Mouse (Mus musculus) induced T-regulatory cell, adult 2 months (primary cell): Measurements from ENCODE around the gene Olfr433.
A peak's percentile ranks its signal among the peaks of the same experiment; 100 is the strongest.
"Not testable (repeated sequence)": the region's sequence is repeated elsewhere in the genome, so short reads cannot be mapped to it uniquely, and the experiment has no call there.

Source experiments
- DNase-seq: peaks from one replicate; pipeline ENCODE4 v3.0.0-alpha.2; 2012; ENCODE audit warnings: low read depth

Gene Olfr433

DNA sequence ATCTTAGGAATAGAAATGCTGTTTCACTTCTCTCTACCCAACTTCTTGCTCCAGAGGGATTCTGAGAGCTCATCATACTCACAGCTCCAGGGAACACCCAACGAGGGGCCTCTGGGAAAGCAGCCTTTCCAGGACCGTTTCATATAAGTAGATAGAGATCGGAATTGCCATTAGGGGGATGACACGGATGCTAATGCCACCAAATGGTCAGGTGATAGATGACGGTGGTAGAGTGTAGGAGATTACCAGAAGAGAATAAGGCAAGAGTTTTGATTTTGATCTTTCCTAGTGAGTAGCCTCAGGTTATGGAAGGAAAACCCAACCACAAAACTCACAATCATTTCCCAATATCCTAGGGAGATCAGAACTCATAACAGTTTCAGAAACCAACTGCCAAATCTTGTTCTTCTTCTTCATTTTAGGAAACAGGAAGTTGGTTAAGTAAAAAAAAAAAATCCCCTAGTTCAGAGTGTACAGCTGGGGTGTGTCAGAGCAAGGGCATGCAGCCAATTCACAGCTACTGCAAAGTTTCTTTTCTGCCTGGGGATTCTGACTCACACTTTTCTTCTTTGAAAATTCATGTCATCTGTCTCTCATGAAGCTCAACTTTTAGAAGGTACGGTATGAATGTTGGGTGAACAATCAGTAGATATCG, at the start of gene Olfr433:
TSS of gene Olfr433 (plus strand) at position 183 of the 655 bp plus-strand sequence.
- peak; percentile 56 for DNase-seq

DNA sequence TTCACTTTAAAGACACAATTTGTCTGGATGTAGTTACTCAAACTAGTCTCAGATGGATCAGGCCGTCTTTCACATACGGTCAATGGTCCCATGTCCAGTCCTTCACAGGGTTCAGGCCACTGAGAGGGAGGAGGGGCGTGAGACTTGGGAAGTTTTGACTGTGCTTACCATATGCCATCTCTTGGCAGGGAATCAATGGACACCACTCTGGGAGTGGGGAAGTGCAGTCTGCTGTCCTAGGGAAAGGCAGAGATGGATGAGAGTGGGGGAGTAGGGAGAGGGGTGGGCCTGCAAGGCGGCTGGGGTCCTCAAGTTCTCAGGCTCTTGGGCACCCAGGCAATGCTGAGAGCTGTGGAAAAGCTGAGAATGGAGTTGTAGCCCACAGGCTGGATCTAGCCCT, 45.5 kb upstream of the Olfr433 start:
- DNase-seq = no peak

DNA sequence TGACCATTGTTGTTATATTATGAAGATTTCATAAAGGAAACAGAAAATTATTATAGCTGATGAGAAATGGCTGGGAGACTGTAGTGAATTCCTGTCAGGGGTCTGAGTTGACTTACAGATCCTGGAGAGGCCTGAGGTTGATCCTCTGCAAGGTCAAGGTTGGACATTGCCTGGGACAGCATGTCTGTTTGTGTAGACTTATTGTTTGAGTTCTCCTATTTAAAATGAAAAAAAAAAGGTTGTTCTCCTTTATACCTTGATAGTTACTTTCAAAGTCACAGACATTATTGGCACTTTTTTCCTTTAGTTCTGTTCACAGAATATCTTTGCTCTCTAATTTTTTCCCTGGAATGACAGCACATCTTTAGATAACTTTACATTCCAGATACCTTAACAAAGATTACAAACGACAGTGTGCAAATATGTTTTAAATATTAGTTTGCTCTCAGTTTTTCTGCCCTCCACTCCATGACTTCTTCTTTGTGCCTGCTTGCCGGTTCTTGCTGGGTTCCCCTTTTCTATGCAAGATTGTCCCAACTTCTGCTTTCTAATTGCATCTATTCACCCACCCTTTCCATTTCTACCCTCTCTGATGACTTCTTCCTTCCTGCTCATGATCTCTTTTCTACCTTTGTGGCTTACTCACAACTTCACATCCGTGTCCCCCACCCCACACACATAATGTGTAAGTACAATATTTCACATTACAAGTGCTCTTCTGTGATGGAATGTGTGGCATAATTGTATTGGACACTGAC, 36.0 kb upstream of the Olfr433 start:
- DNase-seq = not testable (repeated sequence)

DNA sequence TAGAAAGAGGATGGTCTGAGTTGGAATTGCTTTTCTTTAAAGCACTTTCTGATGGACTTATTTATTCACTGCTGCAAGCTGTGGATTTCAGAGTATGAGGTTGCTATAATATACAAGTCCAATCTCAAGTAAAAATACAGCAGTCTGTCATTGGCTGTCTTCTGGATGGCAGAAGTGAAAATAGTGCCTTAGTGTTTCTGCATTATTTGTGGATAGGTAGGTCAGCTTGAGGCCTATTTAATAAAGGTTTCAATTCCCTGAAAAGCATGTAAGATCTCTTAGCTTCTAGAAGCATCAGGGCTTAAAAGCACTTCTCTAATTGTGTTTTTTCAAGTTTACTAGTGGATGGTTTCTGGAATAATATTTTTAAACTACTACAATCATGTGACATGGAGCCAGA, 33.5 kb upstream of the Olfr433 start:
- not testable (repeated sequence) for DNase-seq

DNA sequence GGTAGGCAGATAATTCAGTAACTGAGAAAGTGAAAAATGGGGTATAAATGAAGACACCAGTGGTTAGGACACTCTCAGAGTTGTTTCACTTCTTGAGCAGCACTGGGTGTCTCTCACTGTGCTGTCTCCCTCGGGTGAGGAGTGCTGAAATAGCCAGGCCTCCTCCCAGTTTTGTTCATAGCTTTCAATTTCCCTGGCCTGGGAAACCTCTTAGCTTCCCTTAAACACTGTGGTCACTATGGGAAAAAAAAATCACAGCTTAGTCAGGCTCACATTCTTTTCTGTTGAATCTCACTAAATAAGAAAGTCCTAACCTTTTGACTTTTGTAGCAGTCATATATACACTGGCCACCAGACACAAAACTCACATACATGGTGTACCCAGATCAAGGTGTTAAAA, 8.8 kb upstream of the Olfr433 start, which contains the start of gene Ifi205:
TSS of gene Ifi205 (minus strand) at position 113 of the 400 bp plus-strand sequence.
- no peak for DNase-seq

DNA sequence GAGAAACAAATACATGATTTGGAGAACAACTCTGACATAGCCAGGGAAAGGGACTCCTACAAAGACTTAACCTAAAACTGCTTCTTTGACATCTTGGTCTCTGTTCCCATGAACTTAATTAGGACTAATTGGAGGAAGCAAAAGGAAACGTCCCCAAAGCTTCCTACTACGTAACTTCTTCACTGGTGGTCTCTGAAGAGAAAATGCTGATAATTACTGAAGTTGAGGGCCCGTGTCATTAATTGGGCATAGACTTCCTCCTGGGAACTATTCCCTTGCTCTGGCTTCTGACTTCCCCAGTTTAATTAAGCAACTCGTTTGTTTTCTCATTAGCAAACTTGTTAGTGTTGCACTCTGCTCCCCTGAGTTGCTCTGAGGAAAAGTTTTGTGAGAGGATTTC, 4.7 kb upstream of the Olfr433 start:
- no peak for DNase-seq

DNA sequence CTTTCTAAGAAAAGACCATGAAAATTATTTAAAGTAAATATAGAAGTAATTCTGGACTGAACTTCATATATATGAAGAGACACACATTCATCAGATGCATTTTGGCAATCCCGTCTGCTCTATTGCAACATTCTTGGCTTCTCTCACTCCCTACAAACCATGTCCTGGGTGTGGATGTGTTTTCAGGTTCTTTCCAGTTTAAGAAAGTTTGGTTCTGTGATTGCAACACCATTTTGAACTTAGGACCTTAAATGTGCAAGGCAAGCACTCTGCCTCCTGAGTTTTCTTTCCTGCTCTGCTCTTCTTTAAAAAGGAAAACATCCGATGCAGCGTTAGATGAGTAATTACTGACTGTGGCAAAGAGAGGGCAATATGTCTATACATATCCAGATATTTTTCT, 2.0 kb upstream of the Olfr433 start:
- DNase-seq = no peak

DNA sequence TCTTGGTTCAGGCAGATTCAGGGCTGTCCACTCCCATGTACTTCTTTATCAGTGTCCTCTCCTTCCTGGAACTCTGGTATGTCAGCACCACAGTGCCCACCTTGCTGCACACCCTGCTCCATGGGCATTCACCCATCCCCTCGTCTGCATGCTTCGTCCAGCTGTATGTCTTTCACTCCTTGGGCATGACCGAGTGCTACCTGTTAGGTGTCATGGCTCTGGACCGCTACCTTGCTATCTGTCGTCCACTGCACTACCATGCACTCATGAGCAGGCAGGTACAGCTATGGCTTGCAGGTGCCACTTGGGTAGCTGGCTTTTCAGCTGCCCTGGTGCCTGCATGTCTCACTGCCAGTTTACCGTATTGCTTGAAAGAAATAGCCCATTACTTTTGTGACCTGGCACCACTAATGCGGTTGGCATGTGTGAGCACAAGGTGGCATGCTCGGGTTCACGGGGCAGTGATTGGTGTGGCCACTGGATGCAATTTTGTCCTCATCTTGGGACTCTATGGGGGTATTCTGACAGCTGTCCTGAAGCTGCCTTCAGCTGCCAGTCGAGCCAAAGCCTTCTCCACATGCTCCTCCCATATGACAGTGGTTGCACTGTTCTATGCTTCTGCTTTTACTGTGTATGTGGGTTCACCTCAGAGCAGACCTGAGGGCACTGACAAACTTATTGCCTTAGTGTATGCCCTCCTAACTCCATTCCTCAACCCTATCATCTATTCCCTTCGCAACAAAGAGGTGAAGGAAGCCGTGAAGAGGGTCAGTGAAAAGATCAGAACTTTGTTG, 1.8 kb downstream of the Olfr433 start:
- not testable (repeated sequence) for DNase-seq

DNA sequence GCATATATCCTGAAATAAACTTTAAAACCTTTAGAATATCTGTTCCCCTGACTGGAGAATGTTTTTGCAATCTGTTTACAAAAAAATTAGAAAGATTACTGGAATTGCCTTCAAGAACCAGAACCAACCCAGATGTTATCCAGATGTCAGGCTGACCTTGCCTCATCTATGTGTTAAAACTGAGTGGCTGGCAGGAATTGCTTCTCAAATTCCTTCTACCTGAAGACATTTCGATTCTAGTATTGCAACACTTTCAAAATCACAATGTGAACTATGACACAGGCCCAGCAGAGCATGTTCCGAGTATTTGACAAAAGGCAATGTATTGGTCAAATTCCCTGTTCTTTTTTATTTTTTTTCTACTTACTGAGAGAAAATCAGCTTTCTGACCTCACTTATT, 3.9 kb downstream of the Olfr433 start:
- DNase-seq = no peak

DNA sequence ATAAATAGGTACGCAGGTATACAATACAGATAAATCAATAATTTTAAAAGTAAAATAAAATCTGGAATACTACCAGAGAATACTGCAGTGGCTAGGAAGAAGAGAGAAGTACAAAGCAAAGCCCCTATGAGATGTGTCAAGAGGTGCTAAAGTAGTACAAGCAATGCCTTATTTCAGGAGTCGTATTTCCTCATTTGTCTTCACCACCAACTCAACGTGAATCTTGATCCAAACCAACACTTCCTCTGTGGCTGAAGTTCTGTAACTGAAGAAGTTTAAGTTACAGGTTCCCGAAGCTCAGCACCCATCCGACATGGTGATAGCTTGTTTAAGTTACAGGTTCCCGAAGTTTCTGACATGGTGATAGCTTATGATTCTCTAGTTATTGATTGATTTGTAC, 7.7 kb downstream of the Olfr433 start:
- DNase-seq = not testable (repeated sequence)

DNA sequence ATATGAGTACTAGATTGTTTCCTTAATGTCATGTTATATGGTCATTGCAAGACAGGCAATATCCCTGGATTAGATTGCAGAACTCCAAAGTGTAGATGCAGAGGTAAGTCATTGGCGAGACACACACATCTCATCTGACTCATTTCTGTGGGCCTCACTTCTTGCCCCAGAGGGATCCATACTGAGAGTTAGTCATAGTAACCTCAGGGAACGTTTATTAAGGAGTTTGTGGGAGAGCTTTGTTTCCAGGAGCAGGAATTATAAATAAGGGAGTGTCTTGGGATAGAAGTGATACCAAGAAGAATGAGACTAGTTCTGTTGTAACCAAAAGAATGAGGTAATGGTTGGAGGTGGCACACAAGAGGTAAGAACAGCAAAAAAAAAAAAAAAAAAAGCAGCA, 8.4 kb downstream of the Olfr433 start, which contains the start of gene Olfr432:
TSS of gene Olfr432 (plus strand) at position 313 of the 400 bp plus-strand sequence.
- no peak for DNase-seq

DNA sequence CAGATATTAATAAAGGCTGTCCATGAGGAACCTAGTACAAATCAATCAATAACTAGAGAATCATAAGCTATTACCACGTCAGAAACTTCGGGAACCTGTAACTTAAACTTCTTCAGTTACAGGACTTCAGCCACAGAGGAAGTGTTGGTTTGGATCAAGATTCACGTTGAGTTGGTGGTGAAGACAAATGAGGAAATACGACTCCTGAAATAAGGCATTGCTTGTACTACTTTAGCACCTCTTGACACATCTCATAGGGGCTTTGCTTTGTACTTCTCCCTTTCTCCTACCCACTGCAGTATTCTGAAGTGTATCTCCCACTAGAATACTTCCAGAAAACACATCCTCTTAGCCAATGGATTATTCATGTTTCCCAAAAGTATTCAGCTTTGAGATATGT, 8.9 kb downstream of the Olfr433 start:
- not testable (repeated sequence) for DNase-seq

DNA sequence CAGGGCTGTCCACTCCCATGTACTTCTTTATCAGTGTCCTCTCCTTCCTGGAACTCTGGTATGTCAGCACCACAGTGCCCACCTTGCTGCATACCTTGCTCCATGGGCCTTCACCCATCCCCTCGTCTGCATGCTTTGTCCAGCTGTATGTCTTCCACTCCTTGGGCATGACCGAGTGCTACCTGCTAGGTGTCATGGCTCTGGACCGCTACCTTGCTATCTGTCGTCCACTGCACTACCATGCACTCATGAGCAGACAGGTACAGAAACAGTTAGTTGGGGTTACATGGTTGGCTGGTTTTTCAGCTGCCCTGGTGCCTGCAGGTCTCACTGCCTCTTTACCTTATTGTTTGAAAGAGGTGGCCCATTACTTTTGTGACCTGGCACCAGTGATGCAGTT, 10.0 kb downstream of the Olfr433 start:
- no peak for DNase-seq

DNA sequence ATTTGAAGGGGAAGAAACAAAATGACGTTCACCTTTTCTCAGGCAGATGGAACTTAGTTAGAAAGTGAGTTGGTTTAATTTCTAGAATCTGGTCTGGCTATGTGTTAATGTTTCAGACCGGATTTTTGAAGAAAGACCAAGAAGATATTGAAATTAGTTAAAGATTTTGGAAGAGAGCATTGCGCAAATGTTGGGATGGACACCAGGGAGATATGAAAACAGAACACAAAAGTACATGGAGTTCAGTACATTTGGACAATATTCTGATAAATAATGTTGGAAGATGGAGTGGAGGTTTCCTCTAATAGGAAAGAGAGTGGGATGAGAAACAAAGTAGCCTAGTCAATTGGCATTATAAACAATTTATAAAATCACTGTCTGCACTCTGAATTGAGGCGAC, 11.0 kb downstream of the Olfr433 start:
- DNase-seq = no peak

DNA sequence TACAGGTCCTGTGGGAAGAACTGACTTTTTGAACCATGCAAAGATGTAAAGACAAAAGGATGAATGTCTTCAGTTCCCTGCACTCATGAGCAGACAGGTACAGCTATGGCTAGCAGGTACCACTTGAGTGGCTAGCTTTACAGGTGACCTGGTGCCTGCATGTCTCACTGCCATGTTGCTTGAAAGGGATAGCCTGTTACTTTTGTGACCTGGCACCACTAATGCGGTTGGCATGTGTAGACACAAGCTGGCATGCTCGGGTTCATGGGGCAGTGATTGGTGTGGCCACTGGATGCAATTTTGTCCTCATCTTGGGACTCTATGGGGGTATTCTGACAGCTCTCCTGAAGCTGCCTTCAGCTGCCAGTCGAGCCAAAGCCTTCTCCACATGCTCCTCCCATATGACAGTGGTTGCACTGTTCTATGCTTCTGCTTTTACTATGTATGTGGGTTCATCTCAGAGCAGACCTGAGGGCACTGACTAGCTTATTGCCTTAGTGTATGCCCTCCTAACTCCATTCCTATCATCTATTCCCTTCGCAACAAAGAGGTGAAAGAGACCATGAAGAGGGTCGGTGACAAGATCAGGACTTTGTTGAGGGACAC, 11.5 kb downstream of the Olfr433 start:
- no peak for DNase-seq

DNA sequence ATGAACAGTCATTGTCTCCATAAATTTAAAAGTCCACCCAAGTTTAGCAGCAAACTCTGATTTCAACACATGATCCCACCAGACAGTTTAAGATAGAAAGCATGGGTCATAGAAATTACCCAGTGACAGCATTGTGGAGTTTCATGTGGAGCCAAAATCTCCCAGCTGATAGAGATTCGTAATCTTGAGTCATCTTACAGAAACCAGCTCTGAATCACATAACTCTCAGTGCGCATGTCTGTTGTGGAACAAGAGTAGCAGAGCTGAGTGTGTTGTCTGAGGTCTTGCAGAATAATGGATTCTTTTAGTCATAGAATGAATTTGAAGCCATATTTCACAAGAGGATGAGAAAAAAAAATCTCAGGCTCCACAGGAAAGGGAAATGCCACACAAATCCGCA, 12.5 kb downstream of the Olfr433 start:
- no peak for DNase-seq

DNA sequence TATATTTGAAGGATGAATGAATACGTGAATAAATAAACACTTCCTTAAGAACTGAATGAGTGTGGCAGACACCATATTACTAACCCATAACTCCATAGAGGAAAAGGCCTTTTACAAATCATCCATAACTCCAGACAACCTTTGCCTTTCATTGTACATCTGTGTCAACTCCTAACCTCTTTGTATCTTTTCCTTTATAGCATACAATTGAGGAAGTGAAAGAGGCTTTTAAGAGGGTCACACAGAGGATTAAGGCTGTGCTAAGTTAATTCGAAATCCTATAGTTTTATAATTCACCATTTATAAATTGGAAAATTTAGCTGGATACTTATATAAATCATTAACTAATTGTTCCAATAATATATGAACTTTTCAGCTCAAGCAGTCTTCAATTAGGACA, 14.7 kb downstream of the Olfr433 start:
- DNase-seq = no peak

DNA sequence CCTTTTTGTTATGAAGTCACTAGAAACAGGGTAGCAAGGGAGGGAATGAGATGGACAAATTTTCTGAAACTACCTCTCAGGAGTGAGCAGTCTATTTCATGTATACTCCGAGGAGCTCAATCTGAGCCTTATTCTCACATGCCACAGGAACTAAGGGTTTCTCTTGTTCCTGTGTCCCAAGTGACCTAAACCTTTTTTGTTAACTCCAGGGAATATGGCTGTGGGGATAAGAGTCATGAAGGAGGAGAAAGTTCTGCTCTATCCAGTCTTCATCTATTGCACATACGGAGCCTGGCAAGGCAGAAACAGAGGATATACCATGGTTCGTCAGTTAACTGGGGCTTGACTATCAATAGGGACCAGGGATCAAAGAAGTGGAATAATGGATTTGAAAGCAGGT, 25.8 kb downstream of the Olfr433 start, which contains the start of gene Olfr430:
TSS of gene Olfr430 (plus strand) at position 301 of the 400 bp plus-strand sequence.
- DNase-seq = no peak

DNA sequence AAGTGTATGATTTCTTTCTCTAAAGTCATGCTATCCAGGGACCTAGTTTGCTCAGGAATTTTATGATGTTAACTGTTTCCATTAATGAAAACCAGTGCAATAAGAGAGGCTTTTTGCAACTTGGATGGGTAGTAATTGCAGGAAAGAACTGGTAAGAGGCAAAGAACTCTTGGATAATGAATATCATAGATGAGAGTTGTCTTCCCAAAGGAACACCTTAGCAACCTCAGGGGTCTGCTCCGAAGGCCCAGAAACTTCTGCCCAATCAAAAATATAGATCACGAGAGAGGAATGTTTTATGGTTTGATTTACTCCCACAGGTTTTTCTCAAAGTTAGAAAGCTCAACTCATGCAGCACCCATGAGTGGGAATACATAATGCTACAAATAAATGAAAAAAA, 43.5 kb downstream of the Olfr433 start, which contains the start of gene Olfr429:
TSS of gene Olfr429 (plus strand) at position 301 of the 400 bp plus-strand sequence.
- no peak for DNase-seq
